Mouse (Mus musculus): ENCODE data around the gene Rhov.

DNA sequence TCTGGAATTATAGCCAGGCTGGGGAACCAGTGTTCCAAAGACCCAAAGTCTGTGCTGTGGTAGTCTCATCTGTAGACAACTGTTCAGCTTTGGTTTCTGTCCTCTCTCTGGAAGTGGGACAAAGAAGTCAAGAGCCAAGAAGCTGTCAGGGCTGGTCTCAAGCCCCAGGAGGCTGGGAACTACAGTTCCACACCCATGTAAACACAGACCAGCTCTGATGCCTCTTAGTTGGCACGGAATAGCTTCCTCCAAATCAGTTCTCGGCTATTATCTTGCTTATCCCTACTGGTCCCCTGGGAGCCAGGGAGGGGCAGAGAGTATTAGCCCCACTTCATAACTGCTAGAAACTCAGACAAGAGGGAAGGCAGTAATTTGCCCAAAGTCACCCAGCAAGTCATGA, 9.7 kb downstream of the Rhov start:
- no peak for TF ChIP-seq CHD2 (IDR thresholded peaks at IDR 0.05; ENCODE audit: low read depth, low read length)
- no peak for TF ChIP-seq HCFC1 (IDR thresholded peaks at IDR 0.05; ENCODE audit: borderline replicate concordance, insufficient read depth, low read length)
- no peak for TF ChIP-seq ZC3H11A (IDR thresholded peaks at IDR 0.05; ENCODE audit: borderline replicate concordance, low read depth, low read length)
- TF ChIP-seq MAFK (IDR thresholded peaks at IDR 0.05; ENCODE audit: insufficient read depth, low read depth, low read length): no peak

All from ES-E14 (cell line).